Mouse (Mus musculus): ENCODE data around the gene Rad51d. TPM values are rescaled to one million over a fixed set of nuclear protein-coding genes. Genes with fewer than 3 reads are reported as not detected.
"Not testable (repeated sequence)": the region's sequence is repeated elsewhere in the genome, so short reads cannot be mapped to it uniquely, and the experiment has no call there.

The Rad51d gene
- total RNA-seq (2014; rRNA removed) (8.4 and 11.2 TPM in 2 replicates), polyA plus RNA-seq (2015; fragmentation: Nextera tagmentation; extraction: Ambion mirVana) (11.0 and 11.2 TPM in 2 replicates)

GRCm38 (mm10) chr11:82890342-82890762 is at the start of gene Rad51d:
Rad51d (minus strand) TSS chr11:82890614.
- DNase-seq (ENCODE audit: low spot score) (peak; percentile 95), ATAC-seq (ENCODE audit: low FRiP score) (peak; percentile 86)
- Histone ChIP-seq H3K4me2 (ENCODE audit: low read depth, low read length, poor library complexity, severe bottlenecking) (peak within 1 kb of the TSS; percentile 92), H3K27ac (ENCODE audit: low read depth, low read length) (peak within 1 kb of the TSS; percentile 18), H3K36me3 (ENCODE audit: insufficient read depth, low read length) (no peaks in the 10 kb centered on the region), H3K4me1 (ENCODE audit: insufficient read depth, low read length) (no peaks in the 10 kb centered on the region), H3K9ac (replicated peaks; ENCODE audit: low read length, poor library complexity, severe bottlenecking) (peak within 1 kb of the TSS; percentile 52), H3K9me3 (ENCODE audit: low read length) (no peaks in the 10 kb centered on the region), H3K4me3 (ENCODE audit: low read depth, low read length) (peak within 1 kb of the TSS; percentile 57), H3K27me3 (ENCODE audit: insufficient read depth, low read length) (peaks cover 8% of the 10 kb centered on the region; the same call in 1 of the 2 replicates)
- under 1% methylated on average over 24 of the region's 26 CpGs for WGBS
- peak; percentile 93 for TF ChIP-seq CTCF (IDR thresholded peaks at IDR 0.05)

- Histone ChIP-seq H3K9ac (replicated peaks; ENCODE audit: low read length, poor library complexity, severe bottlenecking) (no peak overlapping the region), H3K9me3 (ENCODE audit: low read length) (no peaks in the 10 kb centered on the region), H3K27me3 (ENCODE audit: insufficient read depth, low read length) (peaks cover 40% of the 10 kb centered on the region), H3K4me1 (ENCODE audit: insufficient read depth, low read length) (0 out of 2 replicates have a peak, but pooled peaks cover 4% of the 10 kb centered on the region), H3K4me3 (ENCODE audit: low read depth, low read length) (peak overlapping the region; percentile 45), H3K4me2 (ENCODE audit: low read depth, low read length, poor library complexity, severe bottlenecking) (peak overlapping the region; percentile 94), H3K27ac (ENCODE audit: low read depth, low read length) (no peak overlapping the region), H3K36me3 (ENCODE audit: insufficient read depth, low read length) (no peaks in the 10 kb centered on the region)
- TF ChIP-seq CTCF (IDR thresholded peaks at IDR 0.05), result no peak
- 3% methylated on average over 29 of the region's 29 CpGs for WGBS
- no peak for ATAC-seq (ENCODE audit: low FRiP score)
- DNase-seq (ENCODE audit: low spot score), result no peak
Observed at GRCm38 (mm10) chr11:82933186-82933585, 42.8 kb upstream of the Rad51d start.

- WGBS, result under 1% methylated on average over 92 of the region's 119 CpGs
- peak overlapping the region; percentile 45 for H3K4me3 ChIP-seq (ENCODE audit: low read depth, low read length)
- not testable (repeated sequence) for DNase-seq (ENCODE audit: low spot score); H3K36me3 ChIP-seq (ENCODE audit: insufficient read depth, low read length); H3K9me3 ChIP-seq (ENCODE audit: low read length); H3K4me1 ChIP-seq (ENCODE audit: insufficient read depth, low read length); ATAC-seq (ENCODE audit: low FRiP score); H3K27ac ChIP-seq (ENCODE audit: low read depth, low read length)
- peaks cover 41% of the 10 kb centered on the region for H3K27me3 ChIP-seq (ENCODE audit: insufficient read depth, low read length)
- peak overlapping the region; percentile 42 for H3K9ac ChIP-seq (replicated peaks; ENCODE audit: low read length, poor library complexity, severe bottlenecking)
- peak overlapping the region; percentile 94 for H3K4me2 ChIP-seq (ENCODE audit: low read depth, low read length, poor library complexity, severe bottlenecking)
Observed at GRCm38 (mm10) chr11:82931671-82932450, 41.4 kb upstream of the Rad51d start.

DNA sequence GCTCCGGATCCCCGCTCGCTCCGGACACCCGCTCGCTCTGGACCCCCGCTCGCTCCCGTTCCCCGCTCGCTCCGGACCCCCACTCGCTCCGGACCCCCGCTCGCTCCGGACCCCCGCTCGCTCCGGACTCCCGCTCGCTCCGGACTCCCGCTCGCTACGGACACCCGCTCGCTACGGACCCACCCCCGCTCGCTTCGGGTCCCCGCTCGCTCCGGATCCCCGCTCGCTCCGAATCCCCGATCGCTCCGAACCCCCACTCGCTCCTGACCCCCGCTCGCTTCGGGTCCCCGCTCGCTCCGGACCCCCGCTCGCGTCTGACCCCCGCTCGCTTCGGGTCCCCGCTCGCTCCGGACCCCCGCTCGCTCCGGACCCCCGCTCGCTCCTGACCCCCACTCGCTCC is 40.7 kb upstream of the Rad51d start:
- WGBS, result under 1% methylated on average over 43 of the region's 63 CpGs
- DNase-seq (ENCODE audit: low spot score); ATAC-seq (ENCODE audit: low FRiP score); H3K4me1 ChIP-seq (ENCODE audit: insufficient read depth, low read length); H3K27ac ChIP-seq (ENCODE audit: low read depth, low read length); H3K9me3 ChIP-seq (ENCODE audit: low read length); H3K36me3 ChIP-seq (ENCODE audit: insufficient read depth, low read length): not testable (repeated sequence)
- Histone ChIP-seq H3K4me2 (ENCODE audit: low read depth, low read length, poor library complexity, severe bottlenecking) (peak overlapping the region; percentile 94), H3K4me3 (ENCODE audit: low read depth, low read length) (peak overlapping the region; percentile 45), H3K9ac (replicated peaks; ENCODE audit: low read length, poor library complexity, severe bottlenecking) (peak overlapping the region; percentile 42; the same call in 1 of the 2 replicates), H3K27me3 (ENCODE audit: insufficient read depth, low read length) (peaks cover 35% of the 10 kb centered on the region)

- H3K27ac ChIP-seq (ENCODE audit: low read depth, low read length); H3K4me1 ChIP-seq (ENCODE audit: insufficient read depth, low read length); DNase-seq (ENCODE audit: low spot score); ATAC-seq (ENCODE audit: low FRiP score); H3K36me3 ChIP-seq (ENCODE audit: insufficient read depth, low read length); H3K9me3 ChIP-seq (ENCODE audit: low read length): not testable (repeated sequence)
- WGBS, result 1% methylated on average over 59 of the region's 85 CpGs
- H3K27me3 ChIP-seq (ENCODE audit: insufficient read depth, low read length), result peaks cover 28% of the 10 kb centered on the region
- 0 out of 2 replicates have a peak overlapping the region, but pooled peaks have one; percentile 36 for H3K9ac ChIP-seq (replicated peaks; ENCODE audit: low read length, poor library complexity, severe bottlenecking)
- H3K4me2 ChIP-seq (ENCODE audit: low read depth, low read length, poor library complexity, severe bottlenecking), result peak overlapping the region; percentile 94
- peak overlapping the region; percentile 45 for H3K4me3 ChIP-seq (ENCODE audit: low read depth, low read length)
Observed at GRCm38 (mm10) chr11:82930391-82930955, 40.1 kb upstream of the Rad51d start.

DNA sequence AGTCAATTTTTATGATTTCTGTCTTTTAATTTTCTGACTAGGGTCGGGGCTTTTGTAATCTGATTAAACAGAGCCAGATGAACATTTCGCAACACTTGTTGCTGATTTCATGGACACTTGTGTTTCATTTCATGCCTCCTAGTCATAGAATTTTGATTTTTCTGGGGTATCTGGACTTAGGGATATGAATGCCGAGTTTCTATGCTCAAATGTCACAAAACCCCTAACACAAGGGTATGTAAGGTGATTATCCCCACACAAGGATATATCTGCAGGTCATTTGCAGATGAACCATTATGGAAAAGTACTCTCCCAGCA is 39.2 kb upstream of the Rad51d start:
- peak overlapping the region; percentile 45; the same call in 1 of the 2 replicates for H3K4me3 ChIP-seq (ENCODE audit: low read depth, low read length)
- 46% methylated on average over 3 of the region's 3 CpGs for WGBS

More for the DNA sequence above, 39.2 kb upstream of the Rad51d start:
- Histone ChIP-seq H3K36me3 (ENCODE audit: insufficient read depth, low read length) (no peaks in the 10 kb centered on the region), H3K4me1 (ENCODE audit: insufficient read depth, low read length) (0 out of 2 replicates have a peak, but pooled peaks cover 4% of the 10 kb centered on the region), H3K27ac (ENCODE audit: low read depth, low read length) (no peak overlapping the region), H3K9me3 (ENCODE audit: low read length) (no peaks in the 10 kb centered on the region), H3K27me3 (ENCODE audit: insufficient read depth, low read length) (peaks cover 28% of the 10 kb centered on the region), H3K9ac (replicated peaks; ENCODE audit: low read length, poor library complexity, severe bottlenecking) (no peak overlapping the region), H3K4me2 (ENCODE audit: low read depth, low read length, poor library complexity, severe bottlenecking) (peak overlapping the region; percentile 94; the same call in 1 of the 2 replicates)
- ATAC-seq (ENCODE audit: low FRiP score) (no peak), DNase-seq (ENCODE audit: low spot score) (no peak)
- no peak for TF ChIP-seq CTCF (IDR thresholded peaks at IDR 0.05)
